Mouse (Mus musculus) intestine, embryonic 14.5 days (tissue): ENCODE measurements around the gene B4galt7. TPM values are rescaled to one million over a fixed set of nuclear protein-coding genes. Genes with fewer than 3 reads are reported as not detected.
A peak's percentile ranks its signal among the peaks of the same experiment; 100 is the strongest.
"Not testable (repeated sequence)": the region's sequence is repeated elsewhere in the genome, so short reads cannot be mapped to it uniquely, and the experiment has no call there.

Experiments
- ATAC-seq: fragments of 200-750 bp; cut with Nextera tagmentation; replicated peaks from 2 replicates; pipeline ENCODE4 v1.8.0; 2017; ENCODE audit warnings: low read depth, moderate number of reproducible peaks, moderate TSS enrichment, moderate library complexity; ENCODE audit not compliant: low FRiP score, low TSS enrichment
- DNase-seq: peaks from one replicate; pipeline ENCODE4 v3.0.0-alpha.2; 2018; ENCODE audit warnings: low spot score
- H3K27ac ChIP-seq: fragments of 300-500 bp; sonication (generic); 2 replicates; pipeline ENCODE4 v1.5.1; 2014; ENCODE audit warnings: low read depth, mild to moderate bottlenecking, control low read depth
- H3K27me3 ChIP-seq: fragments of 300-500 bp; sonication (generic); replicated peaks from 2 replicates; pipeline ENCODE4 v1.6.1; 2014; ENCODE audit warnings: low read length, control low read depth; ENCODE audit not compliant: control insufficient read depth, insufficient read depth
- H3K36me3 ChIP-seq: fragments of 300-500 bp; sonication (generic); 2 replicates; pipeline ENCODE4 v1.6.1; 2014; ENCODE audit warnings: low read length, control low read depth; ENCODE audit not compliant: control insufficient read depth, insufficient read depth
- H3K4me1 ChIP-seq: fragments of 300-500 bp; sonication (generic); replicated peaks from 2 replicates; pipeline ENCODE4 v1.6.1; 2014; ENCODE audit warnings: low read length, control low read depth, mixed read lengths; ENCODE audit not compliant: control insufficient read depth, insufficient read depth
- H3K4me2 ChIP-seq: fragments of 300-500 bp; sonication (generic); 2 replicates; pipeline ENCODE4 v1.6.1; 2014; ENCODE audit warnings: low read length
- H3K4me3 ChIP-seq: fragments of 300-500 bp; sonication (generic); 2 replicates; pipeline ENCODE4 v1.5.1; 2014; ENCODE audit warnings: low read depth, low read length, control low read depth, mixed read lengths
- H3K9ac ChIP-seq: fragments of 300-500 bp; sonication (generic); 2 replicates; pipeline ENCODE4 v1.6.1; 2014; ENCODE audit warnings: mild to moderate bottlenecking, low read length
- H3K9me3 ChIP-seq: fragments of 300-500 bp; sonication (generic); 2 replicates; pipeline ENCODE4 v1.6.1; 2016; ENCODE audit warnings: low read length, control low read depth; ENCODE audit not compliant: control insufficient read depth
- WGBS: fragments of 180-500 bp; shearing (Covaris S2); extraction: QIAGEN DNeasy Blood & Tissue Kit; methylation state at CpG from one replicate; pipeline ENCODE4 v1.1.7; 2014; 5-methylcytosine and 5-hydroxymethylcytosine counted together
- polyA plus RNA-seq: library from polyadenylated mRNA; unstranded; fragments of >200 nt; fragmentation: Nextera tagmentation; extraction: Ambion mirVana; gene quantifications from 2 replicates; pipeline ENCODE4 v1.2.1, GENCODE M21; 2014

The B4galt7 gene
- polyA plus RNA-seq, 1 experiment from 2014 or later = 12.6 TPM

GRCm38 (mm10) chr13:55606899-55607623 lies 7.4 kb downstream of the B4galt7 start:
- H3K4me2 ChIP-seq = no peak overlapping the region
- WGBS = 77% methylated on average over 10 of the region's 10 CpGs
- no peaks in the 10 kb centered on the region for H3K4me1 ChIP-seq
- ATAC-seq = no peak
- H3K27me3 ChIP-seq = no peaks in the 10 kb centered on the region
- H3K27ac ChIP-seq = no peak overlapping the region
- no peak overlapping the region for H3K4me3 ChIP-seq
- DNase-seq = no peak
- no peak overlapping the region for H3K9ac ChIP-seq
- peaks cover 43% of the 10 kb centered on the region for H3K36me3 ChIP-seq
- no peaks in the 10 kb centered on the region for H3K9me3 ChIP-seq

GRCm38 (mm10) chr13:55607624-55608006 lies 7.9 kb downstream of the B4galt7 start:
- Histone ChIP-seq H3K4me3 (no peak overlapping the region), H3K27me3 (no peaks in the 10 kb centered on the region), H3K9me3 (no peaks in the 10 kb centered on the region), H3K27ac (no peak overlapping the region), H3K4me1 (no peaks in the 10 kb centered on the region), H3K36me3 (peaks cover 43% of the 10 kb centered on the region), H3K9ac (no peak overlapping the region), H3K4me2 (no peak overlapping the region)
- no peak for DNase-seq
- WGBS = 87% methylated on average over 2 of the region's 2 CpGs
- ATAC-seq = no peak

GRCm38 (mm10) chr13:55611996-55612395 lies 12.3 kb downstream of the B4galt7 start:
- Histone ChIP-seq H3K4me1 (no peaks in the 10 kb centered on the region), H3K4me2 (no peak overlapping the region), H3K27me3 (no peaks in the 10 kb centered on the region), H3K9ac (no peak overlapping the region), H3K36me3 (peaks cover 28% of the 10 kb centered on the region), H3K9me3 (no peaks in the 10 kb centered on the region), H3K27ac (no peak overlapping the region), H3K4me3 (no peak overlapping the region)
- ATAC-seq (no peak), DNase-seq (no peak)
- 89% methylated on average over 7 of the region's 7 CpGs for WGBS

GRCm38 (mm10) chr13:55613471-55613870 lies 13.8 kb downstream of the B4galt7 start:
- Histone ChIP-seq H3K9me3 (no peaks in the 10 kb centered on the region), H3K27me3 (no peaks in the 10 kb centered on the region), H3K27ac (no peak overlapping the region), H3K4me1 (no peaks in the 10 kb centered on the region), H3K9ac (no peak overlapping the region), H3K4me3 (no peak overlapping the region), H3K4me2 (no peak overlapping the region), H3K36me3 (peaks cover 19% of the 10 kb centered on the region)
- DNase-seq (no peak), ATAC-seq (no peak)
- 41% methylated on average over 5 of the region's 5 CpGs for WGBS

- ATAC-seq = no peak
These were observed 19.6 kb downstream of the B4galt7 start for GRCm38 (mm10) chr13:55619328-55619727.

GRCm38 (mm10) chr13:55620275-55620674 lies 20.6 kb downstream of the B4galt7 start:
- H3K36me3 ChIP-seq = peaks cover 7% of the 10 kb centered on the region
- no peaks in the 10 kb centered on the region for H3K27me3 ChIP-seq
- DNase-seq (no peak), ATAC-seq (no peak)
- H3K9me3 ChIP-seq = no peaks in the 10 kb centered on the region
- peaks cover 17% of the 10 kb centered on the region for H3K4me1 ChIP-seq
- WGBS = 75% methylated on average over 2 of the region's 2 CpGs
- no peak overlapping the region for H3K27ac ChIP-seq
- H3K9ac ChIP-seq = no peak overlapping the region
- H3K4me2 ChIP-seq = no peak overlapping the region
- H3K4me3 ChIP-seq = no peak overlapping the region

More at GRCm38 (mm10) chr13:55619328-55619727, 19.6 kb downstream of the B4galt7 start:
- H3K4me1 ChIP-seq = peaks cover 14% of the 10 kb centered on the region
- no peak overlapping the region for H3K9ac ChIP-seq
- no peak for DNase-seq
- no peak overlapping the region for H3K4me2 ChIP-seq
- 92% methylated on average over 4 of the region's 4 CpGs for WGBS
- no peak overlapping the region for H3K27ac ChIP-seq
- no peaks in the 10 kb centered on the region for H3K36me3 ChIP-seq
- H3K4me3 ChIP-seq = no peak overlapping the region
- H3K27me3 ChIP-seq = no peaks in the 10 kb centered on the region
- H3K9me3 ChIP-seq = no peaks in the 10 kb centered on the region

- H3K4me2 ChIP-seq = peak overlapping the region; percentile 96
- DNase-seq = not testable (repeated sequence)
These were observed 22.5 kb downstream of the B4galt7 start for GRCm38 (mm10) chr13:55622156-55622648.

GRCm38 (mm10) chr13:55622649-55623541 lies 23.2 kb downstream of the B4galt7 start, which contains the start of gene Caml:
Gene Caml (plus strand): TSS chr13:55623005.
- ATAC-seq (peak; percentile 98), DNase-seq (peak; percentile 95)
- Histone ChIP-seq H3K9me3 (no peaks in the 10 kb centered on the region), H3K36me3 (peaks cover 20% of the 10 kb centered on the region), H3K4me2 (peak within 1 kb of the TSS; percentile 96), H3K4me3 (peak within 1 kb of the TSS; percentile 77), H3K9ac (peak within 1 kb of the TSS; percentile 80), H3K4me1 (peaks cover 17% of the 10 kb centered on the region), H3K27me3 (no peaks in the 10 kb centered on the region), H3K27ac (peak within 1 kb of the TSS; percentile 81)
- WGBS = under 1% methylated on average over 59 of the region's 59 CpGs

More at GRCm38 (mm10) chr13:55622156-55622648, 22.5 kb downstream of the B4galt7 start:
- H3K9ac ChIP-seq = peak overlapping the region; percentile 80
- H3K4me1 ChIP-seq = peaks cover 17% of the 10 kb centered on the region
- H3K9me3 ChIP-seq, H3K27me3 ChIP-seq: not testable (repeated sequence)
- peaks cover 17% of the 10 kb centered on the region for H3K36me3 ChIP-seq
- ATAC-seq = peak; percentile 29
- H3K4me3 ChIP-seq = peak overlapping the region; percentile 77
- WGBS = 20% methylated on average over 20 of the region's 20 CpGs
- peak overlapping the region; percentile 81; the same call in 1 of the 2 replicates for H3K27ac ChIP-seq
